Mouse (Mus musculus) kidney, postnatal 0 days (tissue): ENCODE results near the gene Runx1. TPM values are rescaled to one million over a fixed set of nuclear protein-coding genes. Genes with fewer than 3 reads are reported as not detected.

ENCODE experiments used
- ATAC-seq: fragments of 200-750 bp; cut with Nextera tagmentation; replicated peaks from 2 replicates; pipeline ENCODE4 v1.8.0; 2017; ENCODE audit warnings: low read depth, moderate number of reproducible peaks, moderate TSS enrichment, moderate library complexity; ENCODE audit not compliant: low FRiP score
- DNase-seq: peaks from one replicate; pipeline ENCODE4 v3.0.0-alpha.2; 2016; ENCODE audit warnings: low spot score
- H3K27ac ChIP-seq: fragments of 300-500 bp; sonication (generic); 2 replicates; pipeline ENCODE4 v1.5.1; 2014; ENCODE audit warnings: mild to moderate bottlenecking
- H3K27me3 ChIP-seq: fragments of 300-500 bp; sonication (generic); 2 replicates; pipeline ENCODE4 v1.6.1; 2014; ENCODE audit warnings: low read length, mixed read lengths; ENCODE audit not compliant: insufficient read depth
- H3K36me3 ChIP-seq: fragments of 300-500 bp; sonication (generic); 2 replicates; pipeline ENCODE4 v1.6.1; 2014; ENCODE audit warnings: low read length, mixed read lengths; ENCODE audit not compliant: insufficient read depth
- H3K4me1 ChIP-seq: fragments of 300-500 bp; sonication (generic); replicated peaks from 2 replicates; pipeline ENCODE4 v1.6.1; 2014; ENCODE audit warnings: antibody characterized with exemption, low read length, mixed read lengths; ENCODE audit not compliant: insufficient read depth
- H3K4me2 ChIP-seq: fragments of 300-500 bp; sonication (generic); 2 replicates; pipeline ENCODE4 v1.6.1; 2014; ENCODE audit warnings: mild to moderate bottlenecking, low read length, moderate library complexity, mixed read lengths
- H3K4me3 ChIP-seq: fragments of 300-500 bp; sonication (generic); replicated peaks from 2 replicates; pipeline ENCODE4 v1.5.1; 2014; ENCODE audit warnings: low read depth, low read length
- H3K9ac ChIP-seq: fragments of 300-500 bp; sonication (generic); 2 replicates; pipeline ENCODE4 v1.6.1; 2014; ENCODE audit warnings: low read depth, low read length
- H3K9me3 ChIP-seq: fragments of 300-500 bp; sonication (generic); replicated peaks from 2 replicates; pipeline ENCODE4 v1.6.1; 2016; ENCODE audit warnings: low read length, inconsistent platforms, mixed read lengths
- CTCF ChIP-seq: IDR thresholded peaks from 2 replicates; pipeline ENCODE4 v1.5.1; 2016; ENCODE audit warnings: antibody characterized with exemption, low read depth, mild to moderate bottlenecking, moderate library complexity
- WGBS: fragments of 180-500 bp; shearing (Covaris S2); extraction: QIAGEN DNeasy Blood & Tissue Kit; methylation state at CpG from one replicate; pipeline ENCODE4 v1.1.7; 2014; 5-methylcytosine and 5-hydroxymethylcytosine counted together
- polyA plus RNA-seq: library from polyadenylated mRNA; unstranded; fragments of >200 nt; fragmentation: Nextera tagmentation; extraction: Ambion mirVana; gene quantifications from 2 replicates; pipeline ENCODE4 v1.2.1, GENCODE M21; 2015

Gene Runx1
- polyA plus RNA-seq, 1 experiment from 2014 or later = 1.6 TPM

DNA sequence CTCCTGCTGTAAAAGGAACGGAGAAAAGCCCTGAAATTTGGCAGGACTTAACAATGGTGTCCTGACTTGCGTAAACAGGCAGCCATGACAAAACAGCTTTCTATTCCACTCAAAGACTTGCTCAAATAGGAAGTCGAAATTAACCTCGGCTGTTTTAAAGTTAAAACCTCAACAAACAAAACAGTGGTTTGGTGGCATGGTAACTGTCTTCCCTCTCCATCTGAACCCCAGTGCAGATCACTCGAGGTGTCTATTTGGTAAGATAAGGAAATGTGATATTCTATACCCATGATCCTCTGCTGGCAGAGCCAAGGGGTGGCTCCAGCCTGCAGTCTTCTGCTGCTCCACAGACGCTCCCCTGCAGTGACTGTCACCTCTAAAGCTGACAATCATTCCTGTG is 184.9 kb downstream of the Runx1 start:
- TF ChIP-seq CTCF = no peak
- Histone ChIP-seq H3K4me2 (no peak overlapping the region), H3K9ac (no peak overlapping the region), H3K27me3 (no peaks in the 10 kb centered on the region), H3K4me3 (no peak overlapping the region), H3K9me3 (no peaks in the 10 kb centered on the region), H3K4me1 (peaks cover 4% of the 10 kb centered on the region; the same call in 1 of the 2 replicates), H3K36me3 (no peaks in the 10 kb centered on the region), H3K27ac (no peak overlapping the region)
- DNase-seq (no peak), ATAC-seq (no peak)
- WGBS = 65% methylated on average over 6 of the region's 6 CpGs

- Histone ChIP-seq H3K36me3 (no peaks in the 10 kb centered on the region), H3K4me3 (no peak overlapping the region), H3K27me3 (no peaks in the 10 kb centered on the region), H3K9me3 (no peaks in the 10 kb centered on the region), H3K9ac (no peak overlapping the region), H3K4me1 (0 out of 2 replicates have a peak, but pooled peaks cover 4% of the 10 kb centered on the region), H3K4me2 (no peak overlapping the region), H3K27ac (no peak overlapping the region)
- no peak for DNase-seq
- no peak for ATAC-seq
- no peak for TF ChIP-seq CTCF
- WGBS = 78% methylated on average over 8 of the region's 8 CpGs
Measured at GRCm38 (mm10) chr16:92639093-92639492, 186.9 kb downstream of the Runx1 start.

GRCm38 (mm10) chr16:92637033-92637432 is 188.9 kb downstream of the Runx1 start:
- H3K4me1 ChIP-seq = 0 out of 2 replicates have a peak, but pooled peaks cover 8% of the 10 kb centered on the region
- ATAC-seq = no peak
- no peaks in the 10 kb centered on the region for H3K27me3 ChIP-seq
- H3K9ac ChIP-seq = no peak overlapping the region
- H3K36me3 ChIP-seq = no peaks in the 10 kb centered on the region
- 51% methylated on average over 5 of the region's 5 CpGs for WGBS
- no peaks in the 10 kb centered on the region for H3K9me3 ChIP-seq
- no peak for TF ChIP-seq CTCF
- H3K4me2 ChIP-seq = no peak overlapping the region
- no peak overlapping the region for H3K4me3 ChIP-seq
- no peak overlapping the region for H3K27ac ChIP-seq
- DNase-seq = no peak

GRCm38 (mm10) chr16:92632115-92632763 is 193.7 kb downstream of the Runx1 start:
- no peaks in the 10 kb centered on the region for H3K9me3 ChIP-seq
- H3K9ac ChIP-seq = no peak overlapping the region
- DNase-seq (peak; percentile 67), ATAC-seq (peak; percentile 81)
- no peak for TF ChIP-seq CTCF
- H3K4me2 ChIP-seq = peak overlapping the region; percentile 31; the same call in 1 of the 2 replicates
- H3K4me1 ChIP-seq = 0 out of 2 replicates have a peak, but pooled peaks cover 9% of the 10 kb centered on the region
- H3K27me3 ChIP-seq = no peaks in the 10 kb centered on the region
- peak overlapping the region; percentile 42 for H3K27ac ChIP-seq
- WGBS = 12% methylated on average over 11 of the region's 11 CpGs
- H3K4me3 ChIP-seq = no peak overlapping the region
- no peaks in the 10 kb centered on the region for H3K36me3 ChIP-seq

DNA sequence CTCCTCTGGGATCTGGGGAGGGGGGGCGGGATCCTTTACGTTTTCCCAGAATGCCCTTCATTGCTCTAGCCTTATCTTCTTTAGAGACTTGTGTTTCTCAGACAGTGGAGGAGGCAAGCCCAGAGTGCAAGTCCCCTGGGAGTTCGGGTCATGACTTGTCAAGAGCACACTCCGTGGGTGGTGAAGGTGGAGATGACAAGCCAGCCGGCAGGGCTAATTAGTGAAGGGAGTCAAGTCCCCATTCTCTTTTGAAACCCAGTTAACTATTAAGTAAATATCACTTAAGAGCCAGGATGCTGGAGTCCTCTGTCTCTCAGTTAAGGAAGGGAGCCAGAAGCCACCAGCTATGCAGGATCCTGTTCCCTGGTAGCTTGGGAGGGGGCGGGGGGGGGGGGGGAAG is 194.3 kb downstream of the Runx1 start:
- DNase-seq (no peak), ATAC-seq (peak; percentile 38; the same call in 1 of the 2 replicates)
- Histone ChIP-seq H3K27ac (no peak overlapping the region), H3K9ac (no peak overlapping the region), H3K4me2 (no peak overlapping the region), H3K4me1 (0 out of 2 replicates have a peak, but pooled peaks cover 9% of the 10 kb centered on the region), H3K36me3 (no peaks in the 10 kb centered on the region), H3K4me3 (no peak overlapping the region), H3K9me3 (no peaks in the 10 kb centered on the region), H3K27me3 (no peaks in the 10 kb centered on the region)
- no peak for TF ChIP-seq CTCF
- 16% methylated on average over 6 of the region's 6 CpGs for WGBS

GRCm38 (mm10) chr16:92630950-92631349 is 195.0 kb downstream of the Runx1 start:
- no peak overlapping the region for H3K4me2 ChIP-seq
- H3K4me1 ChIP-seq = 0 out of 2 replicates have a peak, but pooled peaks cover 9% of the 10 kb centered on the region
- no peak for TF ChIP-seq CTCF
- H3K9ac ChIP-seq = no peak overlapping the region
- H3K27ac ChIP-seq = no peak overlapping the region
- 29% methylated on average over 5 of the region's 5 CpGs for WGBS
- ATAC-seq = no peak
- H3K27me3 ChIP-seq = no peaks in the 10 kb centered on the region
- DNase-seq = no peak
- no peak overlapping the region for H3K4me3 ChIP-seq
- H3K9me3 ChIP-seq = no peaks in the 10 kb centered on the region
- H3K36me3 ChIP-seq = no peaks in the 10 kb centered on the region
